Mouse (Mus musculus): ENCODE data around the gene Crat.

Gene Crat

GRCm38 (mm10) chr2:30415157-30415935 lies at the start of gene Crat:
Crat (minus strand) TSS chr2:30415813.
- no peak for DNase-seq

- no peak for DNase-seq
Measured at GRCm38 (mm10) chr2:30464411-30464810, 48.8 kb upstream of the Crat start.

- peak; percentile 73 for DNase-seq
Measured at GRCm38 (mm10) chr2:30463904-30464330, 48.3 kb upstream of the Crat start.

- DNase-seq = no peak
Measured at GRCm38 (mm10) chr2:30463341-30463761, 47.7 kb upstream of the Crat start.

- no peak for DNase-seq
Measured at GRCm38 (mm10) chr2:30459241-30459640, 43.6 kb upstream of the Crat start.

- DNase-seq = no peak
Measured at GRCm38 (mm10) chr2:30458349-30458748, 42.7 kb upstream of the Crat start.

GRCm38 (mm10) chr2:30456104-30456980 lies 40.7 kb upstream of the Crat start:
- DNase-seq = no peak

- no peak for DNase-seq
Measured at GRCm38 (mm10) chr2:30454587-30454986, 39.0 kb upstream of the Crat start.

GRCm38 (mm10) chr2:30453570-30453969 lies 38.0 kb upstream of the Crat start:
- DNase-seq = no peak

- no peak for DNase-seq
Measured at GRCm38 (mm10) chr2:30451525-30451924, 35.9 kb upstream of the Crat start.

GRCm38 (mm10) chr2:30450530-30450929 lies 34.9 kb upstream of the Crat start:
- DNase-seq = peak; percentile 28

GRCm38 (mm10) chr2:30448371-30448770 lies 32.8 kb upstream of the Crat start:
- DNase-seq = no peak

GRCm38 (mm10) chr2:30446891-30447826 lies 31.5 kb upstream of the Crat start:
- no peak for DNase-seq

GRCm38 (mm10) chr2:30445312-30445711 lies 29.7 kb upstream of the Crat start:
- DNase-seq = no peak

GRCm38 (mm10) chr2:30444450-30444849 lies 28.8 kb upstream of the Crat start:
- DNase-seq = no peak

GRCm38 (mm10) chr2:30444006-30444405 lies 28.4 kb upstream of the Crat start:
- no peak for DNase-seq

GRCm38 (mm10) chr2:30443281-30443680 lies 27.7 kb upstream of the Crat start:
- no peak for DNase-seq

- DNase-seq = no peak
Measured at GRCm38 (mm10) chr2:30442498-30442890, 26.9 kb upstream of the Crat start.

GRCm38 (mm10) chr2:30441518-30442497 lies 26.2 kb upstream of the Crat start:
- DNase-seq = peak; percentile 52

GRCm38 (mm10) chr2:30440701-30441517 lies 25.3 kb upstream of the Crat start:
- DNase-seq = peak; percentile 69
